Mouse (Mus musculus) heart, adult 2 months (tissue): ENCODE measurements around the gene Slc44a2.
"Not testable (repeated sequence)": the region's sequence is repeated elsewhere in the genome, so short reads cannot be mapped to it uniquely, and the experiment has no call there.

ENCODE experiments used
- EP300 ChIP-seq: fragments of 200-500 bp; IDR thresholded peaks from 2 replicates; pipeline ENCODE4 v1.6.1; 2011; ENCODE audit warnings: low read depth, low read length, control low read depth; ENCODE audit not compliant: insufficient read depth
- POLR2A ChIP-seq: fragments of 200-500 bp; IDR thresholded peaks from 2 replicates; pipeline ENCODE4 v1.6.1; 2011; ENCODE audit warnings: mild to moderate bottlenecking, low read depth, low read length, control low read depth; ENCODE audit not compliant: insufficient read depth

- TF ChIP-seq EP300, POLR2A: not testable (repeated sequence)
Measured at GRCm38 (mm10) chr9:21322917-21323297, 2.4 kb downstream of the Slc44a2 start.
